Mouse (Mus musculus): ENCODE measurements around the gene Prkcd. TPM values are rescaled to one million over a fixed set of nuclear protein-coding genes. Genes with fewer than 3 reads are reported as not detected.

The Prkcd gene
- polyA plus RNA-seq, 1 experiment: 29.3 TPM

DNA sequence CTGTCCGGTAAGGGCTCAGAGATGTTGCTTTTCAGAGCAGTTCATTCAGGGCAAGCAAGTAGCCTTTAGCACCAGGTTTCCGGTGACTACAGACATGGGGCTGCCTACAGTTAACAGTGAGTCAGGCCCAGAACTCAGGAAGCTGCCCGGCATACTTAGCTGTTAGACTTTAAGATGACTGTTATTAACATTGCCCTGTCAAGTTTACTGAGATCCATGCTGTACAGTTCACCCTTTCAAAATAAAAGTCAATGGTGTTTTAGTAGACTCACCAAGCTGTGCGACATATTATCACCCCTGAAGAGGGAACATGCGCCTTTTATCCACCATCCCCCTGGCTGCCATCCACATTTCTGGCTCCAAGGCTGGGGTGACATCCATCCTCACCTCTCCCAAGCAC lies 49.8 kb downstream of the Prkcd start:
- Histone ChIP-seq H3K36me3 (ENCODE audit: control insufficient read depth, insufficient read depth) (peaks cover 52% of the 10 kb centered on the region), H3K79me2 (ENCODE audit: control insufficient read depth, insufficient read depth) (no peaks in the 10 kb centered on the region), H3K79me3 (ENCODE audit: low read depth) (no peaks in the 10 kb centered on the region), H3K27me3 (ENCODE audit: control insufficient read depth, insufficient read depth, insufficient read length) (no peaks in the 10 kb centered on the region), H3K4me3 (ENCODE audit: insufficient read depth, poor library complexity, severe bottlenecking) (no peak overlapping the region), H3ac (ENCODE audit: control insufficient read depth, insufficient read length, low read depth) (no peak overlapping the region)
- TF ChIP-seq MYOD1 (IDR thresholded peaks at IDR 0.05; ENCODE audit: control insufficient read depth, insufficient read length, low read depth) (no peak), USF1 (IDR thresholded peaks at IDR 0.05; ENCODE audit: low read depth) (no peak), CEBPB (IDR thresholded peaks at IDR 0.05; ENCODE audit: low read depth) (no peak), CTCF (IDR thresholded peaks at IDR 0.05; ENCODE audit: control insufficient read depth, insufficient read depth, insufficient read length) (no peak), FOSL1 (IDR thresholded peaks at IDR 0.05; ENCODE audit: insufficient read depth, low read length, poor library complexity, severe bottlenecking) (no peak), MAX (IDR thresholded peaks at IDR 0.05) (no peak), MYOG (IDR thresholded peaks at IDR 0.05; ENCODE audit: control insufficient read depth, extremely low read depth, insufficient read length) (no peak)

- no peaks in the 10 kb centered on the region for H3K79me3 ChIP-seq (ENCODE audit: low read depth)
- no peak overlapping the region for H3ac ChIP-seq (ENCODE audit: control insufficient read depth, insufficient read length, low read depth)
- peaks cover 56% of the 10 kb centered on the region for H3K36me3 ChIP-seq (ENCODE audit: control insufficient read depth, insufficient read depth)
- TF ChIP-seq CEBPB (IDR thresholded peaks at IDR 0.05; ENCODE audit: low read depth): no peak
- TF ChIP-seq MAX (IDR thresholded peaks at IDR 0.05): no peak
- TF ChIP-seq CTCF (IDR thresholded peaks at IDR 0.05; ENCODE audit: control insufficient read depth, insufficient read depth, insufficient read length): no peak
- TF ChIP-seq MYOD1 (IDR thresholded peaks at IDR 0.05; ENCODE audit: control insufficient read depth, insufficient read length, low read depth): no peak
- no peak for TF ChIP-seq MYOG (IDR thresholded peaks at IDR 0.05; ENCODE audit: control insufficient read depth, extremely low read depth, insufficient read length)
- no peak for TF ChIP-seq FOSL1 (IDR thresholded peaks at IDR 0.05; ENCODE audit: insufficient read depth, low read length, poor library complexity, severe bottlenecking)
- TF ChIP-seq USF1 (IDR thresholded peaks at IDR 0.05; ENCODE audit: low read depth): no peak
- no peak overlapping the region for H3K4me3 ChIP-seq (ENCODE audit: insufficient read depth, poor library complexity, severe bottlenecking)
- H3K79me2 ChIP-seq (ENCODE audit: control insufficient read depth, insufficient read depth): no peaks in the 10 kb centered on the region
- H3K27me3 ChIP-seq (ENCODE audit: control insufficient read depth, insufficient read depth, insufficient read length): no peaks in the 10 kb centered on the region
Observed at GRCm38 (mm10) chr14:30575791-30576190, 50.2 kb downstream of the Prkcd start.

DNA sequence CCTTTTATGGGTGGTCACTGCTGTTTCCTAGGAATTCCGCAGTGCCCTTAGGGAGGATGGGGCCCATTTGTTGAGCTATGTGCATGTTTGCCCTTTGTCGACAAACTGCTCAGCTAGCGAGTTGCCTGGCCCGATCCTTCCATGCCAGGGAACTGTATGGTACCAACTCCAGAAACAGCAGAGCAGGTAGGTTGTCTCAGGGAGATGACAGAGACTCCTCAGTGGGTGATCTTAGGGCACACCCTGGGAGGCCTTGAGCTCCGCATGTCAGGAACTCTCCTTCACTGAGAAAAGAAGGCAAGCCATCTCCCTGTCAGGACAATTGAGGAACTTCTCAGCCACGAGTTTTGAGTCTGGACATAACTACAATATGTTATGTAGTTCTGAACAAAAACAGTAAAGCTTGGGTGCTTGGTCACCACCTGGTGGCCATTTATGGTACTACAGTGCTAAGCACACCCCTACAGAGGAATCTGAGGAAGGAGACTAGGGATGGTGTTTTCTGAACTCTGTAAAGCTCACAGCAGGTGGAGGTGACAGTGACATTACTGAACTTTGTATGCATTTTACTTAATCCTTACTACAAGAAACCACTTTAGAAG lies 51.9 kb downstream of the Prkcd start:
- Histone ChIP-seq H3K36me3 (ENCODE audit: control insufficient read depth, insufficient read depth) (peaks cover 71% of the 10 kb centered on the region), H3K27me3 (ENCODE audit: control insufficient read depth, insufficient read depth, insufficient read length) (no peaks in the 10 kb centered on the region)
- TF ChIP-seq CEBPB (IDR thresholded peaks at IDR 0.05; ENCODE audit: low read depth) (no peak), USF1 (IDR thresholded peaks at IDR 0.05; ENCODE audit: low read depth) (no peak), MAX (IDR thresholded peaks at IDR 0.05) (no peak), FOSL1 (IDR thresholded peaks at IDR 0.05; ENCODE audit: insufficient read depth, low read length, poor library complexity, severe bottlenecking) (no peak), CTCF (IDR thresholded peaks at IDR 0.05; ENCODE audit: control insufficient read depth, insufficient read depth, insufficient read length) (peak; percentile 47), MYOD1 (IDR thresholded peaks at IDR 0.05; ENCODE audit: control insufficient read depth, insufficient read length, low read depth) (no peak), MYOG (IDR thresholded peaks at IDR 0.05; ENCODE audit: control insufficient read depth, extremely low read depth, insufficient read length) (no peak)

GRCm38 (mm10) chr14:30573235-30573634 lies 52.8 kb downstream of the Prkcd start:
- H3K36me3 ChIP-seq (ENCODE audit: control insufficient read depth, insufficient read depth): peaks cover 79% of the 10 kb centered on the region

More for the DNA sequence above, 51.9 kb downstream of the Prkcd start:
- H3ac ChIP-seq (ENCODE audit: control insufficient read depth, insufficient read length, low read depth): no peak overlapping the region
- H3K79me3 ChIP-seq (ENCODE audit: low read depth): no peaks in the 10 kb centered on the region
- no peaks in the 10 kb centered on the region for H3K79me2 ChIP-seq (ENCODE audit: control insufficient read depth, insufficient read depth)
- no peak overlapping the region for H3K4me3 ChIP-seq (ENCODE audit: insufficient read depth, poor library complexity, severe bottlenecking)

GRCm38 (mm10) chr14:30572253-30572652 lies 53.8 kb downstream of the Prkcd start:
- Histone ChIP-seq H3ac (ENCODE audit: control insufficient read depth, insufficient read length, low read depth) (no peak overlapping the region), H3K36me3 (ENCODE audit: control insufficient read depth, insufficient read depth) (peaks cover 88% of the 10 kb centered on the region), H3K4me3 (ENCODE audit: insufficient read depth, poor library complexity, severe bottlenecking) (no peak overlapping the region), H3K79me2 (ENCODE audit: control insufficient read depth, insufficient read depth) (no peaks in the 10 kb centered on the region), H3K27me3 (ENCODE audit: control insufficient read depth, insufficient read depth, insufficient read length) (no peaks in the 10 kb centered on the region), H3K79me3 (ENCODE audit: low read depth) (no peaks in the 10 kb centered on the region)
- TF ChIP-seq MYOG (IDR thresholded peaks at IDR 0.05; ENCODE audit: control insufficient read depth, extremely low read depth, insufficient read length): no peak
- no peak for TF ChIP-seq USF1 (IDR thresholded peaks at IDR 0.05; ENCODE audit: low read depth)
- TF ChIP-seq CEBPB (IDR thresholded peaks at IDR 0.05; ENCODE audit: low read depth): no peak
- TF ChIP-seq MYOD1 (IDR thresholded peaks at IDR 0.05; ENCODE audit: control insufficient read depth, insufficient read length, low read depth): no peak
- no peak for TF ChIP-seq MAX (IDR thresholded peaks at IDR 0.05)
- TF ChIP-seq CTCF (IDR thresholded peaks at IDR 0.05; ENCODE audit: control insufficient read depth, insufficient read depth, insufficient read length): no peak
- no peak for TF ChIP-seq FOSL1 (IDR thresholded peaks at IDR 0.05; ENCODE audit: insufficient read depth, low read length, poor library complexity, severe bottlenecking)

More at GRCm38 (mm10) chr14:30573235-30573634, 52.8 kb downstream of the Prkcd start:
- Histone ChIP-seq H3K79me3 (ENCODE audit: low read depth) (no peaks in the 10 kb centered on the region), H3K27me3 (ENCODE audit: control insufficient read depth, insufficient read depth, insufficient read length) (no peaks in the 10 kb centered on the region), H3K79me2 (ENCODE audit: control insufficient read depth, insufficient read depth) (no peaks in the 10 kb centered on the region), H3K4me3 (ENCODE audit: insufficient read depth, poor library complexity, severe bottlenecking) (no peak overlapping the region), H3ac (ENCODE audit: control insufficient read depth, insufficient read length, low read depth) (no peak overlapping the region)
- TF ChIP-seq MYOG (IDR thresholded peaks at IDR 0.05; ENCODE audit: control insufficient read depth, extremely low read depth, insufficient read length) (no peak), CEBPB (IDR thresholded peaks at IDR 0.05; ENCODE audit: low read depth) (no peak), MAX (IDR thresholded peaks at IDR 0.05) (no peak), USF1 (IDR thresholded peaks at IDR 0.05; ENCODE audit: low read depth) (no peak), FOSL1 (IDR thresholded peaks at IDR 0.05; ENCODE audit: insufficient read depth, low read length, poor library complexity, severe bottlenecking) (no peak), MYOD1 (IDR thresholded peaks at IDR 0.05; ENCODE audit: control insufficient read depth, insufficient read length, low read depth) (no peak), CTCF (IDR thresholded peaks at IDR 0.05; ENCODE audit: control insufficient read depth, insufficient read depth, insufficient read length) (no peak)
